In the genomic region with DNA sequence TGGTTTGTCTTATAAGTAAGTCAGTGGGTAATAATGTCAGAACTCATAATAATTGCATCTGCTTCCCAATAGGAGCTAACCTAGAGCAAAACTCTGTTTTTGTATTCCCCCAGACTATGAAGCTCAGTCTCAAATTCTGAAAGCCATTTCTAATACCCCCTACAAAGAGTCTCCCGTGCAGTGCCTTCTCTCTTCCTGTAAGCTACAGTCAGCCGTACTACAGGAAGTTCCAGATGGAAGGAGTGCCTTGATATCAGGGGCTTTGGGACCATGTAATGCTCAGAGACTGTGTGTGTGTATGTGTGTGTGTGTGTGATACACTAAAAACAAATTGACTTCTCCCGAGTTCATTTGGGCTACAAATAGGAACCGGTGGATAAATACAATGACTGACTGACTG, we compare ENCODE assay signal across 15 mouse cellular contexts.
"Had no signal": no experiment of that assay in that cellular context is flagged by ENCODE, and none has a peak within 500 bp of the region (broad histone marks: within the 10 kb centered on the region; RNA-seq: fewer than 3 reads in every experiment).

No protein-coding gene starts in this region.

- H3K9me3 ChIP-seq: neural tube, embryonic 13.5 days; neural tube, embryonic 15.5 days; stomach, embryonic 15.5 days had no signal

- DNase-seq: retina, postnatal 1 day; right cerebral cortex, adult 18-20 months; right cerebral cortex, postnatal 14 days; right cerebral cortex, postnatal 25 days; right cerebral cortex, postnatal 4 days; spleen, adult 18-20 months; thymus, adult 18-20 months; thymus, adult 2 months; thymus, postnatal 14 days; thymus, postnatal 25 days; thymus, postnatal 36 days; thymus, postnatal 4 days had no signal

- H3K4me3 ChIP-seq: neural tube, embryonic 13.5 days; neural tube, embryonic 15.5 days; stomach, embryonic 15.5 days had no signal

- H3K36me3 ChIP-seq: neural tube, embryonic 13.5 days; neural tube, embryonic 15.5 days; stomach, embryonic 15.5 days had no signal

- H3K27me3 ChIP-seq: neural tube, embryonic 13.5 days; neural tube, embryonic 15.5 days; stomach, embryonic 15.5 days had no signal

- H3K4me1 ChIP-seq: stomach, embryonic 15.5 days had no signal
